Comparison of ENCODE assay signal across 22 mouse cellular contexts in the genomic region with DNA sequence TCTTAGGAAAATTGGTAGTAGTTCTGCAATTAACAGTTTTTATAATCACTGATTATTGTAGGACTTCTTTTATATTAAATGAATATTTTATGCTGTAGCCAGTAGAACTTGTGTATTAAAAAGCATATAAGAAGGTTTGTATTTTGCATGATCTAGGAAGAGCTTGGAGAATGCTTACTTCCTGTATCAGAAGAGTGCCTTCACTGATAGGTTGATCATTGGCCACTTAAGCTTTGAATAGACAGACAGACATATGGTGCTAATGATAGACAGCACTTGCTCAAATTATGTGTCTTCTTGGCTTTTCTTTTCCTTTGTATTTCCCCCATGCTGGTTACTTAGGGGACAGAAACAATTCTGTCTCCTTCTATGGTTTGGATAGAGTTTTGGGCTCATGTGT.
A peak's percentile ranks its signal among the peaks of the same experiment; 100 is the strongest.
DNase-seq lines count a peak whose midpoint lies in the region; ATAC-seq and TF ChIP-seq lines count a peak whose summit lies in the region.
"Had no signal": no experiment of that assay in that cellular context is flagged by ENCODE, and none has a peak within 500 bp of the region (broad histone marks: within the 10 kb centered on the region; RNA-seq: fewer than 3 reads in every experiment).

No protein-coding gene starts in this region.

- no peak for ATAC-seq in heart, embryonic 16.5 days (replicated peaks; ENCODE audit: extremely low read depth, insufficient read depth, low FRiP score)
- ATAC-seq in liver, embryonic 15.5 days (ENCODE audit: insufficient read depth): peak; percentile 71
- no peak for ATAC-seq in cerebellum, adult (ENCODE audit: insufficient number of reproducible peaks, low FRiP score, low TSS enrichment)
- ATAC-seq: midbrain, embryonic 13.5 days had no signal

- no peak overlapping the region; the same call in 1 of the 2 replicates for H3K4me2 ChIP-seq in heart, embryonic 16.5 days (ENCODE audit: low read depth, low read length)
- peak overlapping the region; percentile 60 for H3K4me2 ChIP-seq in liver, embryonic 15.5 days
- H3K4me2 ChIP-seq: embryonic facial prominence, embryonic 13.5 days; midbrain, embryonic 13.5 days; neural tube, embryonic 15.5 days had no signal

- no peak overlapping the region for H3K9ac ChIP-seq in heart, embryonic 16.5 days (ENCODE audit: low read length)
- no peak overlapping the region for H3K9ac ChIP-seq in liver, embryonic 15.5 days
- H3K9ac ChIP-seq: embryonic facial prominence, embryonic 13.5 days; heart, embryonic 12.5 days; midbrain, embryonic 13.5 days; neural tube, embryonic 15.5 days had no signal

- H3K9me3 ChIP-seq in heart, embryonic 16.5 days (replicated peaks; ENCODE audit: control insufficient read depth, low read length): no peaks in the 10 kb centered on the region
- no peaks in the 10 kb centered on the region for H3K9me3 ChIP-seq in liver, embryonic 15.5 days (replicated peaks)
- H3K9me3 ChIP-seq: embryonic facial prominence, embryonic 13.5 days; forebrain, embryonic 10.5 days; heart, embryonic 12.5 days; limb, embryonic 10.5 days; midbrain, embryonic 13.5 days; neural tube, embryonic 15.5 days had no signal

- H3K4me1 ChIP-seq in heart, embryonic 16.5 days (ENCODE audit: control insufficient read depth, insufficient read depth, low read length): peaks cover 22% of the 10 kb centered on the region
- no peaks in the 10 kb centered on the region for H3K4me1 ChIP-seq in embryonic fibroblast, embryonic 13.5 days (ENCODE audit: control insufficient read depth, insufficient read depth, low read length)
- peaks cover 52% of the 10 kb centered on the region for H3K4me1 ChIP-seq in liver, embryonic 15.5 days (replicated peaks)
- H3K4me1 ChIP-seq: forebrain, embryonic 10.5 days; limb, embryonic 10.5 days; midbrain, embryonic 13.5 days; neural tube, embryonic 15.5 days had no signal

- no peaks in the 10 kb centered on the region for H3K27me3 ChIP-seq in heart, embryonic 16.5 days (ENCODE audit: control insufficient read depth, insufficient read depth, low read length)
- H3K27me3 ChIP-seq in liver, embryonic 15.5 days: no peaks in the 10 kb centered on the region
- H3K27me3 ChIP-seq: embryonic facial prominence, embryonic 13.5 days; heart, embryonic 12.5 days; midbrain, embryonic 13.5 days; neural tube, embryonic 15.5 days had no signal

- no peak for TF ChIP-seq CTCF in embryonic fibroblast, embryonic 13.5 days (IDR thresholded peaks at IDR 0.05; ENCODE audit: borderline replicate concordance, insufficient read depth, low read length)

- peaks cover 3% of the 10 kb centered on the region; the same call in 1 of the 2 replicates for H3K36me3 ChIP-seq in heart, embryonic 16.5 days (ENCODE audit: control insufficient read depth, insufficient read depth)
- H3K36me3 ChIP-seq in liver, embryonic 15.5 days (replicated peaks): no peaks in the 10 kb centered on the region
- H3K36me3 ChIP-seq: heart, embryonic 12.5 days; midbrain, embryonic 13.5 days; neural tube, embryonic 15.5 days had no signal

- no peak for DNase-seq in heart, postnatal 36 days
- DNase-seq in A20 (ENCODE audit: low read depth, low spot score): peak; percentile 44
- DNase-seq in kidney, postnatal 25 days: no peak
- no peak for DNase-seq in right cerebral cortex, adult 18-20 months
- DNase-seq: adrenal gland, postnatal 10 days; cerebellum, adult 11 months; kidney, adult 8-10 months; kidney, postnatal 14 days; right cerebral cortex, postnatal 25 days had no signal

- intact Hi-C loops in heart, postnatal 36 days (cut with DNase I): no loop called here

- peak overlapping the region; percentile 65; the same call in 1 of the 2 replicates for H3K27ac ChIP-seq in heart, embryonic 16.5 days (ENCODE audit: low read length)
- peak overlapping the region; percentile 32 for H3K27ac ChIP-seq in embryonic fibroblast, embryonic 13.5 days (ENCODE audit: insufficient read depth, low read length)
- H3K27ac ChIP-seq in liver, embryonic 15.5 days (replicated peaks): peak overlapping the region; percentile 74
- H3K27ac ChIP-seq: embryonic facial prominence, embryonic 13.5 days; forebrain, embryonic 10.5 days; left cerebral cortex, adult 2 months; limb, embryonic 10.5 days; macrophage; midbrain, embryonic 13.5 days; neural tube, embryonic 15.5 days had no signal

- no peak for TF ChIP-seq POLR2A in embryonic fibroblast, embryonic 13.5 days (IDR thresholded peaks at IDR 0.05; ENCODE audit: low read depth, low read length)

- H3K4me3 ChIP-seq in heart, embryonic 16.5 days (ENCODE audit: low read length): no peak overlapping the region
- H3K4me3 ChIP-seq in embryonic fibroblast, embryonic 13.5 days (ENCODE audit: insufficient read depth, low read length): no peak overlapping the region
- H3K4me3 ChIP-seq in liver, embryonic 15.5 days (replicated peaks): no peak overlapping the region
- H3K4me3 ChIP-seq: embryonic facial prominence, embryonic 13.5 days; forebrain, embryonic 10.5 days; gastrocnemius, adult 2 months; heart, embryonic 12.5 days; left cerebral cortex, adult 2 months; limb, embryonic 10.5 days; midbrain, embryonic 13.5 days; neural tube, embryonic 15.5 days had no signal
